Mouse (Mus musculus) ES-E14 (cell line): ENCODE measurements around the gene Smarca4. TPM values are rescaled to one million over a fixed set of nuclear protein-coding genes. Genes with fewer than 3 reads are reported as not detected.
A peak's percentile ranks its signal among the peaks of the same experiment; 100 is the strongest.

Experiments used
- DNase-seq: peaks from one replicate; pipeline ENCODE4 v3.0.0-alpha.2; 2013; ENCODE audit warnings: low read depth, low spot score
- H3K27ac ChIP-seq: 2 replicates; pipeline ENCODE4 v1.5.1; 2012; ENCODE audit warnings: low read depth, mild to moderate bottlenecking, low read length, moderate library complexity, mixed read lengths; ENCODE audit not compliant: poor library complexity, insufficient read depth, severe bottlenecking
- H3K36me3 ChIP-seq: 2 replicates; pipeline ENCODE4 v1.6.1; 2012; ENCODE audit warnings: mild to moderate bottlenecking, low read length, moderate library complexity, mixed read lengths; ENCODE audit not compliant: control insufficient read depth, poor library complexity, insufficient read depth, severe bottlenecking
- H3K4me1 ChIP-seq, 2 experiments: fragments of 150-350 bp in 1 of 2; sonication (generic) in 1 of 2; 2 replicates each; pipeline ENCODE4 v1.6.1; 2012; ENCODE audit warnings: low read length in 2 of 2, mild to moderate bottlenecking in 1 of 2, mixed read lengths in 1 of 2; ENCODE audit not compliant: control insufficient read depth in 2 of 2, insufficient read depth in 2 of 2, poor library complexity in 1 of 2
- H3K4me3 ChIP-seq, 2 experiments: fragments of 150-350 bp in 1 of 2; sonication (generic) in 1 of 2; 2 replicates each; pipeline ENCODE4 v1.5.1; 2012; ENCODE audit warnings: low read length in 2 of 2, low read depth in 1 of 2, mild to moderate bottlenecking in 1 of 2, mixed read lengths in 1 of 2; ENCODE audit not compliant: insufficient read depth in 1 of 2, poor library complexity in 1 of 2, severe bottlenecking in 1 of 2
- H3K9ac ChIP-seq: 2 replicates; pipeline ENCODE4 v1.6.1; 2012; ENCODE audit warnings: low read depth, mild to moderate bottlenecking, low read length, mixed read lengths; ENCODE audit not compliant: poor library complexity, insufficient read depth, severe bottlenecking
- H3K9me3 ChIP-seq: fragments of 150-350 bp; sonication (generic); 2 replicates; pipeline ENCODE4 v1.6.1; 2012; ENCODE audit warnings: low read depth, mild to moderate bottlenecking, low read length; ENCODE audit not compliant: control insufficient read depth, insufficient read depth
- CHD2 ChIP-seq: IDR thresholded peaks from 2 replicates; pipeline ENCODE4 v1.6.1; 2014; ENCODE audit warnings: mild to moderate bottlenecking, low read depth, low read length, inconsistent platforms
- HCFC1 ChIP-seq: IDR thresholded peaks from 2 replicates; pipeline ENCODE4 v1.6.1; 2012; ENCODE audit warnings: low read length, inconsistent platforms, borderline replicate concordance; ENCODE audit not compliant: insufficient read depth
- MAFK ChIP-seq: IDR thresholded peaks from 2 replicates; pipeline ENCODE4 v1.6.1; 2014; ENCODE audit warnings: mild to moderate bottlenecking, low read depth, low read length, inconsistent platforms; ENCODE audit not compliant: insufficient read depth
- ZC3H11A ChIP-seq: IDR thresholded peaks from 2 replicates; pipeline ENCODE4 v1.6.1; 2012; ENCODE audit warnings: low read depth, mild to moderate bottlenecking, inconsistent platforms, low read length, borderline replicate concordance
- ZNF384 ChIP-seq: IDR thresholded peaks from 2 replicates; pipeline ENCODE4 v1.6.1; 2012; ENCODE audit warnings: low read depth, low read length, inconsistent platforms
- in situ Hi-C, 2 experiments: fragments of 600-800 bp; cut with MboI; formaldehyde crosslinking; loops; one replicate each; pipeline ENCODE4 v1.15.1; 2025; ENCODE audit warnings: low sequenced_read_pairs in 2 of 2, inconsistent platforms in 1 of 2; ENCODE audit not compliant: unreplicated experiment in 2 of 2
- total RNA-seq: library from RNA; depleted of rRNA; stranded (reverse); fragments of 300-350 nt; gene quantifications from 2 replicates; pipeline ENCODE4 v1.2.3, GENCODE M21; 2012

Gene Smarca4
- total RNA-seq, 1 experiment: 122 TPM

DNA sequence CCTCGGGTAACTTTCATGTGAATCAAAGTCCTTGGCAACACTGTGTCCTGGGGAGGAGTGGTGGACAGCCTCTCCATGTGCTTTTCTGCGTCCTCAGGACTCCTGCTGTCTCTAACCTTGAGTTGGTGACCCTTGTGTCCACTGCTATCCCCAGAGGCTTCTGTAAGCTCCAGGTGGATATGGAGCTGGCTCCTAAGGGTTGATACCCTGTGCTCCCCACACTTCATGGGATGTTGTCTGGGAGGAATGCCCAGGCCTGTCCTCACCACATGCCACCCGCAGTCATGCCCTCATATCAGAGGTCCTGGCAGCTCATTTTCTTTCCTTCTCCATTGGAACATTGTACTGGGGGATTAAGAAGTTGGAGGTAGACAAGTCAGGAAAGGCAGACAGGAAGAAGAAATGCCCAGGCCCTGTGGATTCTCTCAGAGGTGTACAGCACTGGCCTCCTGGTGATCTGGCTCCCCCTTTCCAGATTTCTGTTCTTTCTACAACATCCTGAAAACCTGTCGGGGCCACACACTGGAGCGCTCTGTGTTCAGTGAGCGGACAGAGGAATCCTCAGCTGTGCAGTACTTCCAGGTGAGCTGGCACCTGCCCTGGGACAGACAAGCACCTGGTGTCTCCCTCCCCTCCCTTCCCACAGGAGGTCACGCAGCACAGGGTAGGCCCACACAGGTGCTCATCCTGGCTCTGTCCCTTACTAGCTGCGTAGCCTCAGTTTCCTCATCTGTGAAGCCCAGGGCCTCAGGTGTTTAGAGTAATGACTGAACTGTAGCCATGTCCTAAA is 41.8 kb upstream of the Smarca4 start:
- TF ChIP-seq ZNF384: no peak
- TF ChIP-seq CHD2: no peak
- TF ChIP-seq ZC3H11A: no peak
- no peak for TF ChIP-seq HCFC1
- no peak for TF ChIP-seq MAFK
- Histone ChIP-seq H3K4me3 (no peak overlapping the region), H3K4me1 (peaks cover 2 to 7% of the 10 kb centered on the region in 2 experiments; a peak in 2 of 4 replicates), H3K36me3 (peaks cover 44% of the 10 kb centered on the region), H3K9me3 (no peaks in the 10 kb centered on the region), H3K27ac (no peak overlapping the region), H3K9ac (peak overlapping the region; percentile 2; the same call in 1 of the 2 replicates)
- no peak for DNase-seq
- in situ Hi-C loops: no loop called here

DNA sequence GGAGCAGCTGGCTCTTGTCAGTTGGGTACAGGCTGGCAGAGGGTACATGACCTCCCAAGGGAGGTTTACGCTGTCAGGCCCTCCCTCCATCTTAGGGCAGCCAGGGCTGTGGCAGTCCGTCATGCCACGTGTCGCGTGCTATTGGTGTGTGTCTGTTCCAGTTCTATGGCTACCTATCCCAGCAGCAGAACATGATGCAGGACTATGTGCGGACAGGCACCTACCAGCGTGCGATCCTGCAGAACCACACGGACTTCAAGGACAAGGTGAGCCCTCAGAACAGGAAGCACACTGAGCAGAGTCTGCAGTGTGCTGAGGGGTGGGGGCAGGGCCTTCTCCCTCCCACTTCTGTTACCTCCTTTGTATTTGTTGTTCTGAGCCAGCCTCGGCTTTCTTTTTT is 40.7 kb upstream of the Smarca4 start:
- Histone ChIP-seq H3K4me1 (peaks cover 2 to 7% of the 10 kb centered on the region in 2 experiments; a peak in 2 of 4 replicates), H3K9me3 (no peaks in the 10 kb centered on the region), H3K4me3 (no peak overlapping the region), H3K36me3 (peaks cover 45% of the 10 kb centered on the region), H3K9ac (no peak overlapping the region), H3K27ac (no peak overlapping the region)
- no peak for TF ChIP-seq ZNF384
- no peak for TF ChIP-seq ZC3H11A
- TF ChIP-seq MAFK: no peak
- TF ChIP-seq HCFC1: no peak
- TF ChIP-seq CHD2: no peak
- in situ Hi-C loops: no loop called here
- DNase-seq: no peak

DNA sequence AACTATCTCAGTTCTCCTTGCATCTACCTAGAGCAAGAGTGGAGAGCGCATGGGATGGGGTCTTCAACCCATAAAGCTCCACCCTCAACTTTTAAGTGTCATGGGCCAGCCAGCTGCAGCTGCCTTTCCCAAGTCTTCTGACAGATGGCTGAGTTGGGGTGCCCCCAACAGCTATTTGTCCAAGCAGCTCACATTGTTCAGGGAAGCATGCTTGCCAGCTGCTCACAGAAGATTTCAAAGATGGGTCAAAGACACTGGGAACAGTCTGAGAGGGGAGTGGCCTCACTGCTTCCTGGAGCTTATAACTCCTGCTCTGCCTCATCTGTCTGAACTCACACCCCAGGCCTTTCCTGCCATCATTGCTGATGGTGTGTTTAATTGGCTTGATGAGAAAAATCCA is 39.7 kb upstream of the Smarca4 start:
- Histone ChIP-seq H3K4me1 (peaks cover 2 to 7% of the 10 kb centered on the region in 2 experiments; a peak in 2 of 4 replicates), H3K9me3 (no peaks in the 10 kb centered on the region), H3K9ac (no peak overlapping the region), H3K36me3 (peaks cover 46% of the 10 kb centered on the region), H3K27ac (no peak overlapping the region), H3K4me3 (no peak overlapping the region)
- in situ Hi-C loops: no loop called here
- no peak for TF ChIP-seq ZC3H11A
- no peak for TF ChIP-seq HCFC1
- no peak for TF ChIP-seq ZNF384
- no peak for TF ChIP-seq CHD2
- no peak for DNase-seq

- H3K27ac ChIP-seq: no peak overlapping the region
- TF ChIP-seq ZNF384: no peak
- no peak for TF ChIP-seq CHD2
- TF ChIP-seq HCFC1: no peak
- TF ChIP-seq ZC3H11A: no peak
- no peak for TF ChIP-seq MAFK
- no peak for DNase-seq
- no peak overlapping the region for H3K4me3 ChIP-seq
- in situ Hi-C loops: no loop called here
- peaks cover 2 to 7% of the 10 kb centered on the region in 2 experiments; a peak in 2 of 4 replicates for H3K4me1 ChIP-seq
- no peaks in the 10 kb centered on the region for H3K9me3 ChIP-seq
- no peak overlapping the region for H3K9ac ChIP-seq
- H3K36me3 ChIP-seq: peaks cover 54% of the 10 kb centered on the region
Measured at GRCm38 (mm10) chr9:21578226-21578625, 37.7 kb upstream of the Smarca4 start.
